Mouse (Mus musculus) G1E (cell line): ENCODE data around the gene Fzd7.

Experiments used
- CTCF ChIP-seq: IDR thresholded peaks from 2 replicates; pipeline ENCODE4 v1.5.1; 2012; ENCODE audit warnings: low read depth, low read length, inconsistent platforms, mixed read lengths
- TAL1 ChIP-seq: conservative IDR thresholded peaks from 2 replicates; pipeline ENCODE4 v1.6.1; 2012; ENCODE audit warnings: low read depth, low read length, inconsistent platforms, mixed read lengths

- TF ChIP-seq TAL1 (no peak), CTCF (no peak)
Measured at GRCm38 (mm10) chr1:59480821-59481455, 1.3 kb upstream of the Fzd7 start.
